Mouse (Mus musculus): ENCODE results near the gene Akap2.

GRCm38 (mm10) chr4:57934181-57934580 is 216.7 kb downstream of the Akap2 start:
- no peak for TF ChIP-seq CTCF (IDR thresholded peaks at IDR 0.05; ENCODE audit: borderline replicate concordance, extremely low read depth, insufficient read depth, insufficient read length)
- TF ChIP-seq POLR2A (IDR thresholded peaks at IDR 0.05; ENCODE audit: borderline replicate concordance, extremely low read depth, insufficient read depth, insufficient read length, poor library complexity, severe bottlenecking), result no peak

Data from brain, embryonic 14.5 days (tissue).